Mouse (Mus musculus) intestine, embryonic 14.5 days (tissue): Measurements from ENCODE around the gene Drd4. TPM values are rescaled to one million over a fixed set of nuclear protein-coding genes. Genes with fewer than 3 reads are reported as not detected.
A peak's percentile ranks its signal among the peaks of the same experiment; 100 is the strongest.

Source experiments
- ATAC-seq: fragments of 200-750 bp; cut with Nextera tagmentation; replicated peaks from 2 replicates; pipeline ENCODE4 v1.8.0; 2017; ENCODE audit warnings: low read depth, moderate number of reproducible peaks, moderate TSS enrichment, moderate library complexity; ENCODE audit not compliant: low FRiP score, low TSS enrichment
- DNase-seq: peaks from one replicate; pipeline ENCODE4 v3.0.0-alpha.2; 2018; ENCODE audit warnings: low spot score
- H3K27ac ChIP-seq: fragments of 300-500 bp; sonication (generic); 2 replicates; pipeline ENCODE4 v1.5.1; 2014; ENCODE audit warnings: low read depth, mild to moderate bottlenecking, control low read depth
- H3K27me3 ChIP-seq: fragments of 300-500 bp; sonication (generic); replicated peaks from 2 replicates; pipeline ENCODE4 v1.6.1; 2014; ENCODE audit warnings: low read length, control low read depth; ENCODE audit not compliant: control insufficient read depth, insufficient read depth
- H3K36me3 ChIP-seq: fragments of 300-500 bp; sonication (generic); 2 replicates; pipeline ENCODE4 v1.6.1; 2014; ENCODE audit warnings: low read length, control low read depth; ENCODE audit not compliant: control insufficient read depth, insufficient read depth
- H3K4me1 ChIP-seq: fragments of 300-500 bp; sonication (generic); replicated peaks from 2 replicates; pipeline ENCODE4 v1.6.1; 2014; ENCODE audit warnings: low read length, control low read depth, mixed read lengths; ENCODE audit not compliant: control insufficient read depth, insufficient read depth
- H3K4me2 ChIP-seq: fragments of 300-500 bp; sonication (generic); 2 replicates; pipeline ENCODE4 v1.6.1; 2014; ENCODE audit warnings: low read length
- H3K4me3 ChIP-seq: fragments of 300-500 bp; sonication (generic); 2 replicates; pipeline ENCODE4 v1.5.1; 2014; ENCODE audit warnings: low read depth, low read length, control low read depth, mixed read lengths
- H3K9ac ChIP-seq: fragments of 300-500 bp; sonication (generic); 2 replicates; pipeline ENCODE4 v1.6.1; 2014; ENCODE audit warnings: mild to moderate bottlenecking, low read length
- H3K9me3 ChIP-seq: fragments of 300-500 bp; sonication (generic); 2 replicates; pipeline ENCODE4 v1.6.1; 2016; ENCODE audit warnings: low read length, control low read depth; ENCODE audit not compliant: control insufficient read depth
- WGBS: fragments of 180-500 bp; shearing (Covaris S2); extraction: QIAGEN DNeasy Blood & Tissue Kit; methylation state at CpG from one replicate; pipeline ENCODE4 v1.1.7; 2014; 5-methylcytosine and 5-hydroxymethylcytosine counted together
- polyA plus RNA-seq: library from polyadenylated mRNA; unstranded; fragments of >200 nt; fragmentation: Nextera tagmentation; extraction: Ambion mirVana; gene quantifications from 2 replicates; pipeline ENCODE4 v1.2.1, GENCODE M21; 2014

Drd4 gene
- polyA plus RNA-seq, 1 experiment from 2014 or later = 0.93 TPM

DNA sequence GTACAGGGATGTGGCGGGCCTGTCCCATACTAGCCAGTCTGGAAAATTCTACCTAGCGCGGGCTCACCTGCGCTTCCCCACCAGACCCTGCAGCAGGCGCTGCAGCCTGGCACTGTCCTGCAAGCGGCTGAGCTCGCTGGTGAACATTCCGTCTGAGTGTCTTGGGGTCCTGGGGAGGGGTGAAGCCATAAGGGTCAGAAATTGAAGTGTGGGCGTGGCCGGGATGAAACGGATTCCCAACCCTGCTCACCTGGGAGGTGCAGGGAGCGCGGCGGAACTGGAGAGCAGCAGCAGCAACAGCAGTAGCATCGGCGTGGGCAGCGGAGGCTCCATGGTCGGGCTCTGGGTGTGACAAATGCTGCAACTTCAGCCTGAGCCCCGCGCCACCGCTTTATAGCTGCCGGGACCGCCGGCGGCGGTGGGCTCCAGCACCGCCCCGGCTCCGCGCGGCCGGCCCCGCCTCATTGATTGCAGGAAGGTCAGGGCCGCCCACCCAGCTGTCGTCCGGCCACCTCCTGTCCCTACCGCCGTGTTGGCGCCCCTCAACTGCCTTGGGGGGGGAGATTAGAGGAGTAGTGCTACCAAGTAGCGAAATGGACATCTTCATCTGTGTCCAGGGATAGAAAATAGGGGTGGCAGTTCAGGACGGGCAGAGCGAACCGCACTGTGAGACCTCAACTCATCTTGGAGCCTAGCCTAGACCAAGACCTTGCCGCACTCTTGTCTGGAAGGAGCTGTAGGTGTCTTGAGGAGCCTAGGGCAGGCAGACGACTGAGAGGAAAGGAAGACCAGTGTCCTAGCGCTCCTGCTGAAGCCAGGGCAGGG, 12.8 kb upstream of the Drd4 start, which contains the start of gene Sct:
Gene Sct, minus strand, starts transcription at position 368 of the 825 bp plus-strand sequence.
- DNase-seq = peak; percentile 82
- Histone ChIP-seq H3K36me3 (no peaks in the 10 kb centered on the region), H3K9me3 (no peaks in the 10 kb centered on the region), H3K9ac (peak within 1 kb of the TSS; percentile 34), H3K4me1 (no peaks in the 10 kb centered on the region), H3K27me3 (0 out of 2 replicates have a peak, but pooled peaks cover 3% of the 10 kb centered on the region), H3K27ac (peak within 1 kb of the TSS; percentile 28; the same call in 1 of the 2 replicates), H3K4me2 (peak within 1 kb of the TSS; percentile 84), H3K4me3 (peak within 1 kb of the TSS; percentile 43)
- peak; percentile 50 for ATAC-seq
- WGBS = 2% methylated on average over 46 of the region's 46 CpGs

DNA sequence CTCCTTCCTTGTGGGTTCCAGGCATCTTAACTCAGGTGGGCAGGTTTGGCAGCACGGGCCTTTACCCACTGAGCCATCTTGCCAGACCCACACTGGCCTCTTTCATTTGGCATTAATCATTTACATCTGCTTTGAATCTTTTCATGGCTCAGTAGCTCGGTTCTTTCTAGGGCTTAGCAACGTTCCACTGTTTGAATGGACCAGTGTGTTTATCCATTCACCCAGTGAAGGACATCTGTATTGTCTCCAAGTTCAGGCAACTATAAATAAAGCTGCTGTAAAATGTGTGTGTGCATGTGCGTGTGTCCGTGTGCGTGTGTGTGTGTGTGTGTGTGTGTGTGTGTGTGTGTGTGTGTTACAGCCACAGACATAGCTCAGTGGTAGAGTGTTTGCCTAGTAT, 10.4 kb upstream of the Drd4 start:
- H3K36me3 ChIP-seq = no peaks in the 10 kb centered on the region
- no peaks in the 10 kb centered on the region for H3K9me3 ChIP-seq
- WGBS = 50% methylated on average over 6 of the region's 6 CpGs
- no peak overlapping the region for H3K9ac ChIP-seq
- no peak overlapping the region for H3K4me2 ChIP-seq
- no peaks in the 10 kb centered on the region for H3K4me1 ChIP-seq
- H3K27me3 ChIP-seq = 0 out of 2 replicates have a peak, but pooled peaks cover 3% of the 10 kb centered on the region
- ATAC-seq = no peak
- no peak overlapping the region for H3K27ac ChIP-seq
- DNase-seq = no peak
- no peak overlapping the region for H3K4me3 ChIP-seq

DNA sequence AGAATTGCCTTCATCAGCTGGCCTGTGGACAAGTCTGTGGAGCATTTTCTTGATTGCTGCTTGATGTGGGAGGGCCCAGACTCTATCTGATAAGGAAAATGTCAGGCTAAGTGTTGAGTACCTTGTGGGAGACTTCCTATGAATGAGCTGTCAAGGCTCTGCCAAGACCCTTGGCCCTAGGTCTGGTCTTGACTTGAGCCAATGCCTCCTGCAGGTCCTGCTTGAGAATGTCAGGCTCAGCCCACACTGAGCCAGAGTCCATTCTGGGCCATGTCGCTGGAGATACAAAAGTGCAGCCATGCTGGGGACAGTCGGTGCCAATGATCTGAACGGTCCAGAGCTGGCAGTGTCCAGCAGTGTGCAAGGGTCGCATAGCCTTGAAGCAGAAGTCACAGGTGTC, 9.1 kb upstream of the Drd4 start:
- no peaks in the 10 kb centered on the region for H3K36me3 ChIP-seq
- DNase-seq = no peak
- no peak overlapping the region for H3K4me2 ChIP-seq
- no peak for ATAC-seq
- no peaks in the 10 kb centered on the region for H3K9me3 ChIP-seq
- no peaks in the 10 kb centered on the region for H3K4me1 ChIP-seq
- H3K27ac ChIP-seq = no peak overlapping the region
- H3K4me3 ChIP-seq = no peak overlapping the region
- 0 out of 2 replicates have a peak, but pooled peaks cover 3% of the 10 kb centered on the region for H3K27me3 ChIP-seq
- no peak overlapping the region for H3K9ac ChIP-seq
- WGBS = 81% methylated on average over 4 of the region's 4 CpGs

DNA sequence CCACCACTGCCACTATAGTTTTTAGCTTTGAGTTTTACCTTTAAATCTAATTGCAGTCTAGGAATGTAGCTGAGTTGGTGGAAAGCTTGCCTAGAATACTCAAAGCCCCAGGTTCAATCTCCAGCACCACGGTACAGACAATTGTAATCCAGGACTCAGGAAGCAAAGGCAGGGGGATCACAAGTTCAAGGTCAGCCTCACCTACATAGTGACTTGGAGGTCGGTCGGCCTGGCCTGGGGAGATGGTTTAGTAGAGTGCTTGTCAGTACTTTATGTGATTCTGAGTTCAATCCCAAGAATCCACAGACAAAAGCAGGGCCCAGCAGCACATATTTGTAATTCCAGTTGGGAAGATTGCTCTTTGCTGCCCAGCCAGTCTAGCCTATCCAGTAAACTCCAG, 3.8 kb upstream of the Drd4 start:
- no peak overlapping the region for H3K9ac ChIP-seq
- H3K27ac ChIP-seq = no peak overlapping the region
- ATAC-seq (no peak), DNase-seq (no peak)
- H3K4me2 ChIP-seq = no peak overlapping the region
- H3K9me3 ChIP-seq = no peaks in the 10 kb centered on the region
- WGBS = 84% methylated on average over 3 of the region's 3 CpGs
- peaks cover 25% of the 10 kb centered on the region for H3K27me3 ChIP-seq
- H3K4me3 ChIP-seq = no peak overlapping the region
- 0 out of 2 replicates have a peak, but pooled peaks cover 5% of the 10 kb centered on the region for H3K4me1 ChIP-seq
- H3K36me3 ChIP-seq = no peaks in the 10 kb centered on the region

DNA sequence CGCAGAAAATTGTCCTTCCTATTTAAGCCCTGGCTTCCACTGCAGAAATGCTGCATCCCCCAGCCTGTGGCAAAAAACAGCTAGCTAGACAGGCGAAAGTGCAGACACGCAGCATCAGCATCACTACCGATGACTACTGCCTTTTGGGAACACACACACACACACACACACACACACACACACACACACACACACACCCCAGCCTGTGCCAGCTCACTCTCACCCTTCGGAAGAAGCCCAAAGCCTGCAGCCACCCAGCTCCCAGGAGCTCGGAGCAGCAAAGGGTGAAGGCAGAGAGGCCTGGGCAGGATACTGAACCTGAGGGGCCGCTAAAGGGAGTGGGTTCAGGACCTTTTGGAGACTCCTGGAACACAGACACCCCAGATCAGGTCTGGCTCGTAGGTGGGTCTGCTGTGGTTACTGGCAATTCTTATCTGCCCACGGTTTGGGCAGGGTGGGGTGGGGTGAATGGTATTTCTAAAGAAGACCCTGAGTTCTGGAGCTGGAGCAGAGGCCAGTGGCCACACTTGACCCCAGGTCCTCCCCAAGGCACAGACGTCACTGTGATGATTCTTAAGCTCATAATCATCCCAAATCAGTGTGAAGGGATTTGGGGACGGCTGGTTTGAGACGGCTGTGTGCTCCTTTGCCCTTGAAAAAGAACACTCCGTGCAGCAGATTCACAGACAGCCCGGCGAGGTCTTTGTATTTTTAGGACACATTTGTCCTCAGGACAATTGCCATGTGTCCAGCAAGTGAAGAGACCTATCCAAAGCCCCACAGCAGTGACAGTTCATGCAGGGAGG, 980 bp downstream of the Drd4 start:
- Histone ChIP-seq H3K27ac (no peak overlapping the region), H3K4me3 (no peak overlapping the region), H3K4me2 (peak overlapping the region; percentile 91; the same call in 1 of the 2 replicates), H3K27me3 (peaks cover 57% of the 10 kb centered on the region), H3K36me3 (peaks cover 11% of the 10 kb centered on the region), H3K4me1 (peaks cover 18% of the 10 kb centered on the region), H3K9ac (no peak overlapping the region), H3K9me3 (no peaks in the 10 kb centered on the region)
- ATAC-seq (no peak), DNase-seq (peak; percentile 61)
- 56% methylated on average over 15 of the region's 15 CpGs for WGBS

DNA sequence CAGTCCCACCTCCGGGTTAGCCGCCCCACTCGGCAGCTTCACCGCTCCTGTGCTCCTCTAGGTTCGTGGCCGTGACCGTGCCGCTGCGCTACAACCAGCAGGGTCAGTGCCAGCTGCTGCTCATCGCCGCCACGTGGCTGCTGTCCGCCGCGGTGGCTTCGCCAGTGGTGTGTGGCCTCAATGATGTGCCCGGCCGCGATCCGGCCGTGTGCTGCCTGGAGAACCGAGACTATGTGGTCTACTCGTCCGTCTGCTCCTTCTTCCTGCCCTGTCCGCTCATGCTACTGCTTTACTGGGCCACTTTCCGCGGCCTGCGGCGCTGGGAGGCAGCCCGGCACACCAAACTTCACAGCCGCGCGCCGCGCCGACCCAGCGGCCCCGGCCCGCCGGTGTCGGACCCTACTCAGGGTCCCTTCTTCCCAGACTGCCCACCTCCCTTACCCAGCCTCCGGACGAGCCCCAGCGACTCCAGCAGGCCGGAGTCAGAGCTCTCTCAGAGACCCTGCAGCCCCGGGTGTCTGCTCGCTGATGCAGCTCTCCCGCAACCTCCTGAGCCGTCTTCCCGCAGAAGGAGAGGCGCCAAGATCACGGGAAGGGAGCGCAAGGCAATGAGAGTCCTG, 2.2 kb downstream of the Drd4 start:
- DNase-seq (peak; percentile 76), ATAC-seq (peak; percentile 25; the same call in 1 of the 2 replicates)
- Histone ChIP-seq H3K9ac (peak overlapping the region; percentile 34; the same call in 1 of the 2 replicates), H3K4me2 (peak overlapping the region; percentile 69), H3K4me1 (peaks cover 18% of the 10 kb centered on the region), H3K36me3 (peaks cover 16% of the 10 kb centered on the region), H3K27me3 (peaks cover 57% of the 10 kb centered on the region), H3K4me3 (peak overlapping the region; percentile 31), H3K27ac (no peak overlapping the region), H3K9me3 (no peaks in the 10 kb centered on the region)
- WGBS = 1% methylated on average over 53 of the region's 53 CpGs

DNA sequence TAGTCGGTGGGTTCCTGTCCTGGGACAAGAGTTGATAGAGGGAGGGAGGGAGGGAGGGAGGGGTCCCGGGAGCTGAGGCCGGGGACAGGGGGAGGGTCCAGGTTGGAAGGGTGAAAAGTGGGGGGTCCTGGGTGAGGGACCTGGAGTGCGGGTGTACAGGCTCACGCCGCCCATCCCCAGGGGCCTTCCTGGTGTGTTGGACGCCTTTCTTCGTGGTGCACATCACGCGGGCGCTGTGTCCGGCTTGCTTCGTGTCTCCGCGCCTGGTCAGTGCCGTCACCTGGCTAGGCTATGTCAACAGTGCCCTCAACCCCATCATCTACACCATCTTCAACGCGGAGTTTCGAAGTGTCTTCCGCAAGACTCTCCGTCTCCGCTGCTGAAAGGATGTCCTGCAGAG, 2.7 kb downstream of the Drd4 start:
- Histone ChIP-seq H3K36me3 (peaks cover 21% of the 10 kb centered on the region), H3K27ac (no peak overlapping the region), H3K4me3 (peak overlapping the region; percentile 31), H3K4me1 (peaks cover 18% of the 10 kb centered on the region), H3K27me3 (peaks cover 57% of the 10 kb centered on the region), H3K9ac (no peak overlapping the region), H3K4me2 (peak overlapping the region; percentile 69), H3K9me3 (no peaks in the 10 kb centered on the region)
- ATAC-seq = no peak
- 6% methylated on average over 22 of the region's 22 CpGs for WGBS
- DNase-seq = peak; percentile 66

DNA sequence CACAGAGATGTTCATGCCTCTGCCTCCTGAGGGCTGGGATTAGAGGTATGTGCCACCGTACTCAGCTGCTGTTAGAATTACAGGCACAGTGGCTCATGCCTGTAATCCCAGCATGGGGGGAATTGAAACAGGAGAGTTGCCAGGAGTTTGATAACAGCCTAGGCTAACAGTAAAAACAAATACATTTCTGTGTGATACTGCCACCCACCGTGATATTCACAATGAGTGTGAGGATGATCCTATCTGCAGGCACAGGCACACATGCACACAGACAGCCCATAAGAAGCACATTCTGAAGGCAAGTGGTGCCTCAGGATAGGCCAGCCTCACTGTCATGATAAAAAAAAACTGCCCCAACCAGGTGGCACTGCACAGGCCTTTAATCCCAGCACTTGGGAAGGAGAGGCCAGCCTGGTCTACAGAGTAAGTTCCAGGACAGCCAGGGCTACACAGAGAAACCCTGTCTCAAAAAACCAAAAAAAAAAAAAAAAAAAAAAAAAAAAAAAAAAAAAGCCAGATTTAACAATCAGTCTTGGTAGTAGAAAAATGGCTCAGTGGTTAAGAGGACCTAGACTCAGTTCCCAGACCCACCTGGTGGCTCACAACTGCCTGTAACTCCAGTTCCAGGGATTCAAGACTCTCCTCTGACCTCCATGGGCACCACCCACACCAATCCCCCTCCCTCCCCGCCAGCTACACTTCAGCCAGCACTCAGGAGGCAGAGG, 6.3 kb downstream of the Drd4 start:
- no peak overlapping the region for H3K4me3 ChIP-seq
- H3K36me3 ChIP-seq = peaks cover 56% of the 10 kb centered on the region
- ATAC-seq = no peak
- DNase-seq = no peak
- WGBS = 74% methylated on average over 3 of the region's 3 CpGs
- H3K27ac ChIP-seq = no peak overlapping the region
- no peak overlapping the region for H3K4me2 ChIP-seq
- peaks cover 31% of the 10 kb centered on the region for H3K27me3 ChIP-seq
- H3K9me3 ChIP-seq = no peaks in the 10 kb centered on the region
- no peak overlapping the region for H3K9ac ChIP-seq
- peaks cover 13% of the 10 kb centered on the region for H3K4me1 ChIP-seq
